Mouse (Mus musculus): ENCODE data around the gene Slc52a3.

DNA sequence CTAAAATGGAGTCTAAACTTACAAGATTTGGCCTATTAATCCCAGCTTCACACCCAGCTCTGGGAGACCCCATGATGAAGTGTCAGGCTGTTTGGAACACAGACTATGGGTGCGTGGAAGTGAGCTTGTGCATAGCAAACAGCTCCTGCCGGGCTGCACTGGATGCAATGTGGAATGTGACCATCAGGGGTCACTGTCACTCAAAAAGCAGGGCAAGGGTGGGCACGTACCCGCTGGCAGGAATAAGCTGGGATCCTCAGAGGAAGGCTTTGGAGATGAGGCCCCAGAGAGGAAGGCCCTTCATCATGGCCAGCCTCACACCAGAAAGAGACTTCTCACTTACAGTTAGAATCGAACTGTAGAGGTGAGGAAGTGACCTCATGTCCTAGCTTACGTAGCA, 23.9 kb downstream of the Slc52a3 start:
- TF ChIP-seq CTCF (IDR thresholded peaks at IDR 0.05; ENCODE audit: control insufficient read depth, insufficient read depth, insufficient read length) (peak; percentile 13), USF1 (IDR thresholded peaks at IDR 0.05; ENCODE audit: low read depth) (no peak), MYOG (IDR thresholded peaks at IDR 0.05; ENCODE audit: control insufficient read depth, extremely low read depth, insufficient read length) (no peak), MAX (IDR thresholded peaks at IDR 0.05) (no peak), FOSL1 (IDR thresholded peaks at IDR 0.05; ENCODE audit: insufficient read depth, low read length, poor library complexity, severe bottlenecking) (no peak)
